Comparison of ENCODE assay signal across 8 mouse cellular contexts in the genomic region with DNA sequence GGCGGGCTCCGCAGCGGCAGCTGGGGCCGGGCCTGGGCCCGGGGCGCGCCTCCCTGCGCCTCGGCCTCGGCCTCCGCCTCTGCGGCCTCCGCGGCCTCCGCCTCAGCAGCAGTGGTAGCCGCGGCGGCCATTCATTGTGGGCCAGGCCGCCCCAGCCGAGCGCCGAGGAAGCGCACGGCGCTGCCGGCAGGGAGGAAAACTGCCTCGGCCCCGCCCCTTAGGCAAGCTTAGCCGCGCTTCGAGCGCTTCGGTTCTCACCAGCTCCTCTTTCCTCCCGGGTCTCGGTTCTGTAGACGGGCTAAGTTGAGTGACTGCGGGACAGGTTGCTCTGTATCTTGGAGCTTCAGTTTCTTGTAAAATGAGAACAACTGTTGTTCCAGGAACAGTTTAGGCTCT. TPM values are rescaled to one million over a fixed set of nuclear protein-coding genes. Genes with fewer than 3 reads are reported as not detected.
A peak's percentile ranks its signal among the peaks of the same experiment; 100 is the strongest.
DNase-seq lines count a peak whose midpoint lies in the region; ATAC-seq lines count a peak whose summit lies in the region.

A gene (minus strand): TSS at position 158 of the 396 bp plus-strand sequence.

- WGBS in hindbrain, embryonic 11.5 days, result under 1% methylated on average over 33 of the region's 37 CpGs

- DNase-seq in MN1 (ENCODE audit: low spot score), result peak; percentile 93
- DNase-seq in cerebellum, adult 9-10 months, result peak; percentile 81
- DNase-seq in frontal cortex, adult 2 months (ENCODE audit: extremely low spot score in 1 of 2, low spot score in 1 of 2), result peak in 1 of 2 experiments; percentile 87
- peak; percentile 92 for DNase-seq in hindbrain, embryonic 11.5 days (ENCODE audit: low spot score)
- peak; percentile 67 to 74 for DNase-seq in layer of hippocampus, postnatal 25 days (ENCODE audit: extremely low spot score in 1 of 2, low spot score in 1 of 2)
- DNase-seq in lung, postnatal 14 days, result peak; percentile 90
- DNase-seq in retina, embryonic 14.5 days (ENCODE audit: low spot score), result peak; percentile 92
- peak; percentile 94 for DNase-seq in thymus, postnatal 4 days

- no peaks in the 10 kb centered on the region for H3K9me3 ChIP-seq in hindbrain, embryonic 11.5 days (ENCODE audit: control insufficient read depth, low read length)

- peak within 1 kb of the TSS; percentile 76 for H3K4me3 ChIP-seq in hindbrain, embryonic 11.5 days (ENCODE audit: low read depth, low read length)

- H3K9ac ChIP-seq in hindbrain, embryonic 11.5 days (ENCODE audit: low read depth, low read length), result peak within 1 kb of the TSS; percentile 86

- H3K27me3 ChIP-seq in hindbrain, embryonic 11.5 days (ENCODE audit: control insufficient read depth, insufficient read depth, low read length), result no peaks in the 10 kb centered on the region

- peak; percentile 77 for ATAC-seq in hindbrain, embryonic 11.5 days (ENCODE audit: low FRiP score)

- H3K36me3 ChIP-seq in hindbrain, embryonic 11.5 days (ENCODE audit: control insufficient read depth, insufficient read depth, low read length), result no peaks in the 10 kb centered on the region

- 0 out of 2 replicates have a peak, but pooled peaks cover 2% of the 10 kb centered on the region for H3K4me1 ChIP-seq in hindbrain, embryonic 11.5 days (replicated peaks; ENCODE audit: control insufficient read depth, insufficient read depth, low read length)

- peak within 1 kb of the TSS; percentile 79 for H3K4me2 ChIP-seq in hindbrain, embryonic 11.5 days (replicated peaks; ENCODE audit: low read depth, low read length)

- peak within 1 kb of the TSS; percentile 84 for H3K27ac ChIP-seq in hindbrain, embryonic 11.5 days (ENCODE audit: low read depth, low read length)

RNA-seq across cellular contexts. Expression of the gene that starts here (rescaled TPM):
- 79.7 and 79.8 TPM in 2 replicates for polyA plus RNA-seq in frontal cortex, adult 2 months (2012; rRNA removed)
- 19.7 and 20.5 TPM in 2 replicates for polyA plus RNA-seq in hindbrain, embryonic 11.5 days (2014; fragmentation: Nextera tagmentation; extraction: Ambion mirVana)
- total RNA-seq in layer of hippocampus, postnatal 25 days (2021), result 10 to 100 TPM; 88.9 to 91.0 TPM
